Mouse (Mus musculus): ENCODE data around the gene Xk.
A peak's percentile ranks its signal among the peaks of the same experiment; 100 is the strongest.
"Not testable (repeated sequence)": the region's sequence is repeated elsewhere in the genome, so short reads cannot be mapped to it uniquely, and the experiment has no call there.

Xk gene

GRCm38 (mm10) chrX:9272460-9273361 lies at the start of gene Xk:
Gene Xk, plus strand, starts transcription at chrX:9272756.
- DNase-seq (ENCODE audit: low spot score), result peak; percentile 15

DNA sequence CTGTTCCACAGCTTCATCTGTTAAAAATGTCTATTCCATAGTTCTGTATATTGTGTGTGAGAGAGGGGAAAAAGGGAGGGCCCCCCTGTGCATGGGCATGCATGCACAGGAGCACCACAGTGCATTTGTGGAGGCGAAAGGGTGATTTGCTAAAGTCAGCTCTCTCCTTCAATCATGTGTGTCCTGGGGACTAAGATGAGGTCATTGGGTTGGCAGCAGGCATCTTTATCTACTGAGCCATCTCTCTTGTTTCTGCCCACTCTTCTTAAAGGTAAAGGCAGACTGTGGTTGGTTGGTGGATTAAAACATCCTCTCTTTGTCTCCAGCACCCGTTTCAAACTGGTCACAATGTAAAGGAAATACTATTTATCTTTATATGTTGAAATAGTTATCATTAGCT lies 45.5 kb upstream of the Xk start:
- DNase-seq (ENCODE audit: low spot score), result no peak

GRCm38 (mm10) chrX:9240737-9241591 lies 31.6 kb upstream of the Xk start:
- DNase-seq (ENCODE audit: low spot score), result no peak

DNA sequence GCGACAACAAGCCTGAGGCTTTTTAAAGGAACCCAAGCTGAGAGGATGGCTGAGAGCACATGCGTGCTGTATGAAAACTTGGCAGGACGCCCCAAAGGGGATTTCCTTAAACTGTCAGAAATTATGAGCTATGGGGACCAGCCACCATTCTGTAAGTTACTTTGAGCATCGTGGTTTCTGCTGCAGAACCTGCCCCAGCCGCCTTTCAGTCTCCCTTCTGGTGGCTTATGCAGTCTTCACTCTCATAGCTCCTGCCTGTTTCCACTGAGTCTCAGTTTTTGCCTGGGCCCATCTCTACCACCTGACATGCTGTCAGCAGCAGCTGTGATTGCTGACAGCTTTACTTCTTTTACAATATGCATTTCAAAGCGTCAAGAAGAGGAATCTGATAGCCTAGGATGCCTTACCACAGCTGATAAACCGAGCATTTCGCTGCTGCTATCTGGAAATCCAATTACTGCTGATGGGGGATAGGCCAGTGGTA lies 29.1 kb upstream of the Xk start:
- DNase-seq (ENCODE audit: low spot score), result no peak

DNA sequence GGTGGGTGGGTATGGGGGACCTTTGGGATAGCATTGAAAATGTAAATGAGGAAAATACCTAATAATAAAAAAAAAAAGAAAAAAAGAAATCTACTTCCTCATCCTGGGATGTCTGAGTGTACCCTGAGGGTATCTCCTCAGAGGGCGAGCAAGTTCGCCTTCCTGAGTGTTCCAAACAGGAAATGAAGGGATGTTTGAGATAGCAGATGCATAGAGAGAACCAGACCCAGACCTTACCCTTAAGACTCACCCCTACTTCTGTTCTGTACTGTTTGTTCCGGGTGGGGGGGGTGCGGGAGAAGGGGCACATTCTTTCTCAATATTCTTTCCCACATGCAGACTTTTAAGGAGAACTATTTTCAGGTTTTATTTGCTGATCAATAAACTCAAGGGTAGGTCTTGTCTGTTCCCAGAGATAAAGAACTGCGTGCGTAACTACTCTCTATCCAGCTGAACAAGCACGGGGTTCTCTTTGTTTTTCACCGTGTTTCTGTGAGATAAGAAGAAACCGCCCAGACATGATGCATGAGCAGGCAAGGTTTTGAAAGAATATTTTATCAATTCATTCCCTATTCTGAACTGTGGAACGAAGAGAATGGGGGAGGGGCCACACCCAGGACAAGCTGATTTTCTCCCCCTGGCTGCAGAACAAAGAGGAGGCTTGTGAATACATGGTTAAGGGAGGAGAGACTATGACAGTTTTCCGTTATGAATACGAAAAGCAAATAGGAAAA lies 27.8 kb upstream of the Xk start:
- no peak for DNase-seq (ENCODE audit: low spot score)

DNA sequence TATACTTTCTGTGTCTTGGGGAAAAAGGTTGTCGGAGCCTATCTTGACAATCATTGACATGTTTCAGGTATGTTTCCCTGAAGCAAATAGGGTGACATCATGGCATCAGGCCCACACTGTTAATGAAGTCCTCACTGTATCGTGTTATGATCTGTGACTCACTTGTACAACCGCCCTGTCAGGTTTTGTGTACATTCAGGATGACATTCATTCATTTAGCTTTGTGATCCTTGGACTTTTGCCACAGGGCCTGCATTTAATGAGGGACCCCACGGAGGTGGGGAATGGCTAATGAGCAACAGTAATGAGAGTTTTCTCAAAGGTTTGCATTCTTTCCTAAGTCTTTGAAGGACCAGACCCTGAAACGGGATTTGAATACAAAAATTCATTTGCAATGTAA lies 23.6 kb upstream of the Xk start:
- DNase-seq (ENCODE audit: low spot score), result no peak

DNA sequence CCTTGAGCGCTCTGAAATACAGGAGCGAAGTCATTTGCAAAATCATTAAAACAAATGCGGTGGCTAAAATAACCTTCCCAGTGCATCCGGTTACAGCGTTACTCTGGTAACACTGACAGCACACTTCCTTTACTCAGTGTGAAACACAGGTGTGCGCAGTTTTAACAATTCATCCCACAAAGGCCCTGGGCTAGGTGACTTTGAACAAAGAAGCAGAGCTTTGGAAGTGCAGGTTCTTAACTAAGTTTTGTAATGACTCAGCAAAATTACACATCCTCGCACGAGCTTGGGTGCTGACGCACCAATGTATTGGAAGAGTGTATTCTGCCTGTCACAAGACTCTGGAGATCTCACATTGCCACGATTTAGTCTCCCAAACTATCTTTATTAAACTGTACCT lies 18.6 kb upstream of the Xk start:
- DNase-seq (ENCODE audit: low spot score), result no peak

DNA sequence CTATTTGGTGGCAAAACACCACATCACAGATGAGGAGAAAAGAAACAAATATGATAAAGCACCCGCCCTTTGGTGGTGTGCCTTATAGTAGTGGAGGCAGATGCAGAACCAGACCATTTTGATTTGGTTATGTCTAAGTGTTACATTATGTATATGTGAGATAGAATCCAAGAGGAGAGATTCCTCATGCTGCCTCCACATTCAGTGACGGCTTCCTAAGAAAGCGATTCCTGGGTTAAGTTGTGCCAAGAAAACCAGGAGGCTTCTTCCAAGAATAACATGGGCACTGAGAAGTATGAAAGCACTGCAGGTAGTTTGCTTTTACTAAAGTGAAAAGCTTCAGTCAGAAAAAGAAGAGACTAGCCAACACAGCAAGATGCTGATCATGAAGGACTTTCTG lies 17.7 kb upstream of the Xk start:
- no peak for DNase-seq (ENCODE audit: low spot score)

GRCm38 (mm10) chrX:9256766-9257165 lies 15.8 kb upstream of the Xk start, which contains the start of gene Gm14862:
Gene Gm14862, minus strand, starts transcription at chrX:9256899.
- no peak for DNase-seq (ENCODE audit: low spot score)

- DNase-seq (ENCODE audit: low spot score), result no peak
Observed at GRCm38 (mm10) chrX:9257831-9258230, 14.7 kb upstream of the Xk start.

GRCm38 (mm10) chrX:9259267-9259666 lies 13.3 kb upstream of the Xk start:
- DNase-seq (ENCODE audit: low spot score), result no peak

DNA sequence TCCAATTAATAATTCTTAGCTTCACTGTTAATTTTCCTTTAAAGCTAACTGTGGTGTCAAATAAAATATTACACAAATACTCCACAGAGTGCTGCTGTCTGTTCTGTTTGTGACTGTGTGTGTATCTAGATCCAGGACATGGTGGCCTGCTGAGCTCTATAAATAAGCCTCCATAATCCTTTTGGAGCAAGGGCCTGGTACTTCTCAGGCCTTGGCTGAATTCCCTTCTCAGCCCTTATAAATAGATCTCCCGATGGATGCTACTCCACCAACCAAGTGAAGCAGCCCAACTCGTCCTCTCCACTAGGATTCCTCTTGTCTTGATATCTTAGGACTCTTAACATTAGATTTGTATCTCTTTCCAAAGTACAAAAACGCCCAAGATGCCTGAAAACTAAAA lies 1.4 kb upstream of the Xk start:
- DNase-seq (ENCODE audit: low spot score), result no peak

- DNase-seq (ENCODE audit: low spot score), result no peak
Observed at GRCm38 (mm10) chrX:9271947-9272459, 553 bp upstream of the Xk start.

DNA sequence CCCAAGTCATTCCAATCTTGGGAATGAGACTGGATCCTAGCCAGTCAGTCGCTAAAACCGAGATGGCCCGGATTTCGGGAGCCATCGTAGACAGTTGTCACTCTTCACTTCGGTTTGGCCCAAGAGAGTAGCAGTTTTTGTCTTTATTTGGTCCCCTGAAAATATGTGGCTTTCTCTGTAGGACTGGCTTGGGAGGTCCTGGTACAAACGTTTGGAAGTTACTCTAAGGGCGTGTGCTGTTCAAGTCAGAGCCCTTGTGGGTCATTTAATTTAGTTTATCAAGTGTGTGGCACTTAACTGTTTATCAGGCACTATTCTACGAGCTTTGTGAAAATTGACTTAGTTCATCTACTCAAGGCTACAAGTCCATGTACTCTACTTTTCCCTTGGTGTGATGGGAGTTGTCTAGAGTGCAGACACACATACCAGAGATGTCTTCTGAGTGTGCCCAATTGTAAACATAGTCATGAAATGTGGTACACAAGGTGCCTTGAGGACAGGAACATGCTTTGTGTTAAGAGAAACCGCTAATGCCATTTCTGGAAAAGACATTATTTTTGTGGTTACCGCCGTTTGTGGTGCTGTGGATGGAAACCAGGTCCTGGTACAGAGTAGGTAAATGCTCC lies 934 bp downstream of the Xk start:
- no peak for DNase-seq (ENCODE audit: low spot score)

DNA sequence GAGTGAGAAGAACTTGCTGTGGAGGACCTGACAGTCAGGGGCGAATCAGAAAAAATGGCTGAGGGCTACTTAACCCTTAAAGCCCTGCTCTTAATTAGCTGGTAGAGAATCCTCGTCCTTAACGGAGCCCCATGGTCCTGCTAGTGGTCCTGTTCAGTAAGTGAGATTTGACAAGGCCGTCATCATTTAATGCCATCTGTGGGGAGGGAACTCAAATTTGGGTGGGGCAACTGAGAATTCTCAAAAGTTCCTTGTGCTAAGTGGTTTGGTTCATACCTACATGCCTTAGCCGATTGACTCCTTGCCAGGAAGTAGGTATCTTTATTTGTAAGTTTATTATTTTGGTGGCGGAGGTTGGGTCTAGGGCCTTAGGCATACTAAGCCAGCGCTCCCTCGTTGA lies 1.8 kb downstream of the Xk start:
- DNase-seq (ENCODE audit: low spot score), result no peak

DNA sequence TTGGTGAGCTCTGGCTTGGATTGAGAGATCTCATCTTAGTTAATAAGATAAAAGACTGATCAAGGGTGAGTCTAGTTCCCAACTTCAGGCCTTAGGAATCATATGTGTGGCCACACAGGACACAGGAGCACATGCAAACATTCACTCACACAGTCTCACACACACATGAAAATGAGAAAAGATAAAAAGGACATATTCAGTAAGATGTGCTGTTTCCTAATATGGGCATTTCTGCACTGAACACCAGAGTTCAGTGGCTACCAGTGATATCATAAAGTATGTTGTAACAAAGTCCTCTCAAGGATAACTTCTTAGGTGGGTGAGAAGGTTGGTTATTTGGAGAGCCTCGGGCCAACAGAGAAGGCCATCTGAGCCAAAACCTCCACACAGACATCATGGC lies 10.9 kb downstream of the Xk start, which contains the start of gene H2al1m:
Gene H2al1m (plus strand): TSS at position 301 of the 400 bp plus-strand sequence.
- not testable (repeated sequence) for DNase-seq (ENCODE audit: low spot score)

DNA sequence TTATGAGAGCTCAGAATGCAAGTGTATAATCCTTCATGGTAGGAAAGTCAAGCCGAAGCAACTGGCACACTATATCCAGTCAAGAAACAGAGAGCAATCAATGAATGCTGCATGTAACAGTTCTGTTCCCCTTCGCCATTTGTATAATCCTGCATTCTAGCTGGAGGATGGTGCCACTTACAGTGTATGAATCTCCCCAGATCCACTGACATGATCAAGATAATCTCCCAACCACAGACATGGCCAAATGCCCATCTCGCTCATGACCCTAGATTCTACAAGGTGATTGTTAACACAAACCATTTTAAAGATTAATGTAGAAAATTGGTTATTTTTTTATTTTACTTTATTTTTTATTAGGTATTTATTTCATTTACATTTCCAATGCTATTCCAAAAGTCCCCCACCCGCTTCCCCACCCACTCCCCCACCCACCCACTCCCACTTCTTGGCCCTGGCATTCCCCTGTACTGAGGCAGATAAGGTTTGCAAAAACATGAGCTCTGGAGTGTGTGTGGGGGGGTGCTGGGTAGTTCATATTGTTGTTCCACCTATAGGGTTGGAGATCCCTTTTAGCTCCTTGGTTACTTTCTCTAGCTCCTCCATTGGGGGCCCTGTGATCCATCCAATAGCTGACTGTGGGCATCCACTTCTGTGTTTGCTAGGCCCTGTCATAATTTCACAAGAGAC lies 20.7 kb downstream of the Xk start:
- DNase-seq (ENCODE audit: low spot score), result not testable (repeated sequence)

DNA sequence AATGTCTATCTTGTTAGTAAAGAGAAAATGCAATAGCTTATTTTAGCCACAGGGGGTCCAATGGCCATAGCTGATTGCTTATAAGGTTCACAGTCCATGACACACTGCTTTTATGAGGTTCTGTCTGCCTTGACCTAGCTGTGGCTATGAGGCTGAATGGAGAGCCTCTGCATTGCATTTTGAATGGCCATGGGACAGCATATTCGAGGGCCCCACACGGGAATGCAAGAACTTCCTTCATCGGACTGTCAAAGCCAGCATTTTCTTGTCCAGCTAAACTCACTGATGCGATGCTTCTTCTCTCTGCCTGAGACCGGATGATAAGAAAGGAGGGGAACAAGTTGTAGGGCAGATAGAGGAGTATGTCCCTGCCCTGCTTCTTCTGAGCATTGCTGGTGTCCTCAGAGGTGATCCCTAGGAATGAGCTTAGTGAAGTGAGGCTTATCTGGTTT lies 25.9 kb downstream of the Xk start:
- no peak for DNase-seq (ENCODE audit: low spot score)

DNA sequence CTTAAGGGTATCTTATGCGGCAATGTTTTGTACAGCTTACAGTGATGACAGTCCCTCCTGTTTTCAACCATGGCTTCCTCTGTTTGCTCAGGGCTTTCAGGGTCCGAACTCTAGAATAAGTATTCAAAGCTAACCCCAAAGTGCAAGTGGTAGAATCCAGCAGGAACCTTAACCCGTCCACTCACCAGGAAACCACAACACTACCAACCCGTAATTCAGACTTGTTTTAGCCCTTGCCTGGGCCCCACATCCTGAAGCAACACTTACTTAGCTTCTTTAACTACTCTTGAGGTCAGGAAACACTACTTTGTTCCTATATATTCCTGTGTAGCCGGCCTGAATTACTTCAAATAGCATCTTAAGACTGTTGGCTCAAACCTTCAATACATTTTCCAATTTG lies 30.2 kb downstream of the Xk start:
- DNase-seq (ENCODE audit: low spot score), result no peak

DNA sequence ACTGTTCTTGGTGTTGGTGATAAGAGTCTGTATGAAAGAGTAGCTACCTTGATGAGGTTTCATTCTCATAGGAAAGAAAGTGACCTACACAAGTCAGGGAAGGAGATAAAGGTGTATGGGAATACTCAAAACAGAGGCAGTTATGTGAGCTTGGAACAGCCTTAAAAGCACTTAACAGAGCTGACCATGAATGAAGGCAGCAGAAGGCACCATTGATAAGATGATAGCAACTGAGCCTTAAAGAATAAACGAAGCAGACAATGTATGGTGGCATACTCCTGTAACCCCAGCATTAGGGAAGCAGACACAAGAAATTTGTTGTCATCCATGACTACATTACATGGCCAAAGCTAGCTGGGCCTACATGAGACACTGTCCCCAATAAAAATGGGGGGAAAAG lies 30.9 kb downstream of the Xk start:
- no peak for DNase-seq (ENCODE audit: low spot score)

- DNase-seq (ENCODE audit: low spot score), result not testable (repeated sequence)
Observed at GRCm38 (mm10) chrX:9316457-9316856, 43.9 kb downstream of the Xk start.
